Mouse (Mus musculus) liver, embryonic 15.5 days (tissue): ENCODE data around the gene Gar1. TPM values are rescaled to one million over a fixed set of nuclear protein-coding genes. Genes with fewer than 3 reads are reported as not detected.

Source experiments
- ATAC-seq: fragments of 200-750 bp; cut with Nextera tagmentation; 2 replicates; pipeline ENCODE4 v1.8.0; 2017; ENCODE audit warnings: moderate number of reproducible peaks, mild to moderate bottlenecking, moderate library complexity; ENCODE audit not compliant: insufficient read depth
- H3K27ac ChIP-seq: fragments of 300-500 bp; sonication (generic); replicated peaks from 2 replicates; pipeline ENCODE4 v1.5.1; 2015; ENCODE audit warnings: mild to moderate bottlenecking, inconsistent platforms
- H3K27me3 ChIP-seq: fragments of 300-500 bp; sonication (generic); 2 replicates; pipeline ENCODE4 v1.6.1; 2015; ENCODE audit warnings: mild to moderate bottlenecking, inconsistent platforms
- H3K36me3 ChIP-seq: fragments of 300-500 bp; sonication (generic); replicated peaks from 2 replicates; pipeline ENCODE4 v1.6.1; 2015; ENCODE audit warnings: moderate library complexity, mild to moderate bottlenecking, inconsistent platforms
- H3K4me1 ChIP-seq: fragments of 300-500 bp; sonication (generic); replicated peaks from 2 replicates; pipeline ENCODE4 v1.6.1; 2015; ENCODE audit warnings: inconsistent platforms
- H3K4me2 ChIP-seq: fragments of 300-500 bp; sonication (generic); 2 replicates; pipeline ENCODE4 v1.6.1; 2015; ENCODE audit warnings: moderate library complexity, mild to moderate bottlenecking, inconsistent platforms
- H3K4me3 ChIP-seq: fragments of 300-500 bp; sonication (generic); replicated peaks from 2 replicates; pipeline ENCODE4 v1.5.1; 2015; ENCODE audit warnings: mild to moderate bottlenecking, inconsistent platforms
- H3K9ac ChIP-seq: fragments of 300-500 bp; sonication (generic); 2 replicates; pipeline ENCODE4 v1.6.1; 2015; ENCODE audit warnings: moderate library complexity, mild to moderate bottlenecking, inconsistent platforms
- H3K9me3 ChIP-seq: fragments of 300-500 bp; sonication (generic); replicated peaks from 2 replicates; pipeline ENCODE4 v1.6.1; 2016; ENCODE audit warnings: inconsistent platforms
- WGBS: fragments of 180-500 bp; shearing (Covaris S2); methylation state at CpG from one replicate; pipeline ENCODE4 v1.1.7; 2015; ENCODE audit warnings: mixed read lengths; ENCODE audit not compliant: insufficient replicate concordance; 5-methylcytosine and 5-hydroxymethylcytosine counted together
- polyA plus RNA-seq: library from polyadenylated mRNA; unstranded; fragments of >200 nt; fragmentation: Nextera tagmentation; extraction: Ambion mirVana; gene quantifications from 2 replicates; pipeline ENCODE4 v1.2.1, GENCODE M21; 2015

The Gar1 gene
- 39.9 and 40.0 TPM in 2 replicates for polyA plus RNA-seq

GRCm38 (mm10) chr3:129831035-129831568 is at the start of gene Gar1:
Gar1 (minus strand) TSS chr3:129831396.
- Histone ChIP-seq H3K9ac (peak within 1 kb of the TSS; percentile 63), H3K4me2 (peak within 1 kb of the TSS; percentile 96), H3K4me3 (peak within 1 kb of the TSS; percentile 89), H3K9me3 (no peaks in the 10 kb centered on the region), H3K36me3 (peaks cover 23% of the 10 kb centered on the region), H3K27ac (peak within 1 kb of the TSS; percentile 87), H3K27me3 (no peaks in the 10 kb centered on the region), H3K4me1 (peaks cover 33% of the 10 kb centered on the region)
- ATAC-seq: peak; percentile 86
- under 1% methylated on average over 60 of the region's 60 CpGs for WGBS

- Histone ChIP-seq H3K4me1 (peaks cover 70% of the 10 kb centered on the region), H3K36me3 (no peaks in the 10 kb centered on the region), H3K9me3 (no peaks in the 10 kb centered on the region), H3K27ac (peak overlapping the region; percentile 83), H3K27me3 (no peaks in the 10 kb centered on the region), H3K4me3 (peak overlapping the region; percentile 80), H3K9ac (peak overlapping the region; percentile 79), H3K4me2 (peak overlapping the region; percentile 96)
- WGBS: 60% methylated on average over 2 of the region's 2 CpGs
- ATAC-seq: no peak
Measured at GRCm38 (mm10) chr3:129879913-129880312, 48.7 kb upstream of the Gar1 start.

- H3K36me3 ChIP-seq: no peaks in the 10 kb centered on the region
- H3K9ac ChIP-seq: peak overlapping the region; percentile 79
- H3K4me2 ChIP-seq: peak overlapping the region; percentile 96
- H3K4me3 ChIP-seq: peak overlapping the region; percentile 80
- peak; percentile 64 for ATAC-seq
- H3K27me3 ChIP-seq: no peaks in the 10 kb centered on the region
- H3K9me3 ChIP-seq: no peaks in the 10 kb centered on the region
- peak overlapping the region; percentile 83 for H3K27ac ChIP-seq
- WGBS: under 1% methylated on average over 24 of the region's 25 CpGs
- H3K4me1 ChIP-seq: peaks cover 63% of the 10 kb centered on the region
Measured at GRCm38 (mm10) chr3:129879131-129879757, 48.0 kb upstream of the Gar1 start.

GRCm38 (mm10) chr3:129878405-129879021 is 47.3 kb upstream of the Gar1 start, which contains the start of gene Pla2g12a:
Pla2g12a (plus strand) TSS chr3:129878606.
- Histone ChIP-seq H3K4me2 (peak within 1 kb of the TSS; percentile 96), H3K9ac (peak within 1 kb of the TSS; percentile 79), H3K36me3 (no peaks in the 10 kb centered on the region), H3K4me3 (peak within 1 kb of the TSS; percentile 80), H3K4me1 (peaks cover 59% of the 10 kb centered on the region), H3K27ac (peak within 1 kb of the TSS; percentile 83), H3K27me3 (no peaks in the 10 kb centered on the region), H3K9me3 (no peaks in the 10 kb centered on the region)
- peak; percentile 77 for ATAC-seq
- WGBS: under 1% methylated on average over 62 of the region's 66 CpGs

GRCm38 (mm10) chr3:129877327-129877726 is 46.1 kb upstream of the Gar1 start:
- WGBS: 85% methylated on average over 10 of the region's 10 CpGs
- no peaks in the 10 kb centered on the region for H3K9me3 ChIP-seq
- ATAC-seq: no peak
- H3K27me3 ChIP-seq: no peaks in the 10 kb centered on the region
- peaks cover 47% of the 10 kb centered on the region for H3K4me1 ChIP-seq
- 0 out of 2 replicates have a peak overlapping the region, but pooled peaks have one; percentile 96 for H3K4me2 ChIP-seq
- H3K9ac ChIP-seq: no peak overlapping the region
- no peak overlapping the region for H3K27ac ChIP-seq
- H3K36me3 ChIP-seq: no peaks in the 10 kb centered on the region
- no peak overlapping the region for H3K4me3 ChIP-seq

GRCm38 (mm10) chr3:129863698-129864097 is 32.5 kb upstream of the Gar1 start:
- no peaks in the 10 kb centered on the region for H3K9me3 ChIP-seq
- no peak overlapping the region for H3K4me3 ChIP-seq
- peaks cover 19% of the 10 kb centered on the region; the same call in 1 of the 2 replicates for H3K36me3 ChIP-seq
- H3K4me1 ChIP-seq: no peaks in the 10 kb centered on the region
- 44% methylated on average over 14 of the region's 14 CpGs for WGBS
- H3K27me3 ChIP-seq: no peaks in the 10 kb centered on the region
- no peak for ATAC-seq
- no peak overlapping the region for H3K27ac ChIP-seq
- no peak overlapping the region for H3K9ac ChIP-seq
- H3K4me2 ChIP-seq: no peak overlapping the region

GRCm38 (mm10) chr3:129862592-129862991 is 31.4 kb upstream of the Gar1 start:
- H3K27me3 ChIP-seq: no peaks in the 10 kb centered on the region
- H3K9ac ChIP-seq: no peak overlapping the region
- no peaks in the 10 kb centered on the region for H3K4me1 ChIP-seq
- no peaks in the 10 kb centered on the region for H3K9me3 ChIP-seq
- no peak for ATAC-seq
- H3K36me3 ChIP-seq: peaks cover 28% of the 10 kb centered on the region; the same call in 1 of the 2 replicates
- no peak overlapping the region for H3K27ac ChIP-seq
- WGBS: 48% methylated on average over 2 of the region's 2 CpGs
- H3K4me3 ChIP-seq: no peak overlapping the region
- no peak overlapping the region for H3K4me2 ChIP-seq

- no peak for ATAC-seq
- no peaks in the 10 kb centered on the region for H3K9me3 ChIP-seq
- no peak overlapping the region for H3K4me2 ChIP-seq
- no peaks in the 10 kb centered on the region; the same call in 1 of the 2 replicates for H3K4me1 ChIP-seq
- H3K27ac ChIP-seq: no peak overlapping the region
- H3K36me3 ChIP-seq: no peaks in the 10 kb centered on the region
- H3K9ac ChIP-seq: no peak overlapping the region
- no peaks in the 10 kb centered on the region for H3K27me3 ChIP-seq
- WGBS: 62% methylated on average over 7 of the region's 7 CpGs
- no peak overlapping the region for H3K4me3 ChIP-seq
Measured at GRCm38 (mm10) chr3:129846846-129847245, 15.7 kb upstream of the Gar1 start.

GRCm38 (mm10) chr3:129845868-129846267 is 14.7 kb upstream of the Gar1 start:
- WGBS: 43% methylated on average over 2 of the region's 2 CpGs
- H3K9me3 ChIP-seq: no peaks in the 10 kb centered on the region
- H3K4me2 ChIP-seq: no peak overlapping the region
- H3K4me1 ChIP-seq: no peaks in the 10 kb centered on the region; the same call in 1 of the 2 replicates
- no peaks in the 10 kb centered on the region for H3K36me3 ChIP-seq
- ATAC-seq: no peak
- no peak overlapping the region for H3K4me3 ChIP-seq
- H3K27me3 ChIP-seq: no peaks in the 10 kb centered on the region
- peak overlapping the region; percentile 19; the same call in 1 of the 2 replicates for H3K27ac ChIP-seq
- no peak overlapping the region for H3K9ac ChIP-seq

GRCm38 (mm10) chr3:129838017-129838416 is 6.8 kb upstream of the Gar1 start:
- peak; percentile 29; the same call in 1 of the 2 replicates for ATAC-seq
- Histone ChIP-seq H3K27ac (no peak overlapping the region), H3K4me3 (peak overlapping the region; percentile 30), H3K9ac (no peak overlapping the region), H3K9me3 (no peaks in the 10 kb centered on the region), H3K4me1 (peaks cover 3% of the 10 kb centered on the region; the same call in 1 of the 2 replicates), H3K4me2 (peak overlapping the region; percentile 21; the same call in 1 of the 2 replicates), H3K36me3 (no peaks in the 10 kb centered on the region), H3K27me3 (no peaks in the 10 kb centered on the region)
- 39% methylated on average over 7 of the region's 7 CpGs for WGBS

GRCm38 (mm10) chr3:129836965-129837364 is 5.8 kb upstream of the Gar1 start:
- ATAC-seq: no peak
- H3K36me3 ChIP-seq: no peaks in the 10 kb centered on the region
- no peak overlapping the region for H3K27ac ChIP-seq
- peak overlapping the region; percentile 30; the same call in 1 of the 2 replicates for H3K4me3 ChIP-seq
- no peaks in the 10 kb centered on the region for H3K27me3 ChIP-seq
- peaks cover 3% of the 10 kb centered on the region; the same call in 1 of the 2 replicates for H3K4me1 ChIP-seq
- H3K9ac ChIP-seq: no peak overlapping the region
- H3K9me3 ChIP-seq: no peaks in the 10 kb centered on the region
- no peak overlapping the region for H3K4me2 ChIP-seq
- WGBS: 57% methylated on average over 6 of the region's 6 CpGs
